Mouse (Mus musculus) brown adipose tissue, adult 24 weeks (tissue): ENCODE measurements at regions not wholly inside any gene's neighbourhood (a gene's known extent, or its start where the extent isn't known, plus 50 kb on each side); places are given as distances from the start of the nearest gene placed in this dataset.

Source experiments
- H3K27ac ChIP-seq: fragments of 200-500 bp; replicated peaks from 2 replicates; pipeline ENCODE4 v1.5.1; 2012; ENCODE audit warnings: low read depth, mild to moderate bottlenecking, low read length
- H3K4me1 ChIP-seq: fragments of 200-500 bp; 2 replicates; pipeline ENCODE4 v1.6.1; 2012; ENCODE audit warnings: low read length, mixed read lengths; ENCODE audit not compliant: control insufficient read depth, insufficient read depth, insufficient read length
- H3K4me3 ChIP-seq: fragments of 200-500 bp; 2 replicates; pipeline ENCODE4 v1.5.1; 2012; ENCODE audit warnings: low read depth, mild to moderate bottlenecking, low read length, moderate library complexity; ENCODE audit not compliant: insufficient read depth

DNA sequence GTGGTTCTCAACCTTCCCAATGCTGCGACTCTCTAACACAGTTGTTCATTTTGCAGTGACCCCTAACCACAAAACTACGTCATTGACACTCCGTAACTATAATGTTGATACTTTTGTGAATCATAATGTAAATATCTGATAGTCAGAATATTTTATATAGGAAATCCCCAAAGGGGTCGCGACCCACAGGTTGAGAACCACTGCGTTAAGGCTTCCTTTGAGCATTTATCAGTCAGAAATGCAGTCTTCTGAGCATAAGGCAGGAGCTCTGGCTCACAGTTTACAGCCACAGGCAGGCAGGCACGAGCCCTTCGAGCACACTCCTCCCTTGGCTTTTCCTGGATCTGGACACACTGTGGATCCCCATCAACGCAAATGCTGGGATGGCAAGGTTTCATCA is 57.0 kb downstream of the Nxnl2 start:
- H3K4me1 ChIP-seq = no peaks in the 10 kb centered on the region
- no peak overlapping the region for H3K27ac ChIP-seq
- H3K4me3 ChIP-seq = no peak overlapping the region

DNA sequence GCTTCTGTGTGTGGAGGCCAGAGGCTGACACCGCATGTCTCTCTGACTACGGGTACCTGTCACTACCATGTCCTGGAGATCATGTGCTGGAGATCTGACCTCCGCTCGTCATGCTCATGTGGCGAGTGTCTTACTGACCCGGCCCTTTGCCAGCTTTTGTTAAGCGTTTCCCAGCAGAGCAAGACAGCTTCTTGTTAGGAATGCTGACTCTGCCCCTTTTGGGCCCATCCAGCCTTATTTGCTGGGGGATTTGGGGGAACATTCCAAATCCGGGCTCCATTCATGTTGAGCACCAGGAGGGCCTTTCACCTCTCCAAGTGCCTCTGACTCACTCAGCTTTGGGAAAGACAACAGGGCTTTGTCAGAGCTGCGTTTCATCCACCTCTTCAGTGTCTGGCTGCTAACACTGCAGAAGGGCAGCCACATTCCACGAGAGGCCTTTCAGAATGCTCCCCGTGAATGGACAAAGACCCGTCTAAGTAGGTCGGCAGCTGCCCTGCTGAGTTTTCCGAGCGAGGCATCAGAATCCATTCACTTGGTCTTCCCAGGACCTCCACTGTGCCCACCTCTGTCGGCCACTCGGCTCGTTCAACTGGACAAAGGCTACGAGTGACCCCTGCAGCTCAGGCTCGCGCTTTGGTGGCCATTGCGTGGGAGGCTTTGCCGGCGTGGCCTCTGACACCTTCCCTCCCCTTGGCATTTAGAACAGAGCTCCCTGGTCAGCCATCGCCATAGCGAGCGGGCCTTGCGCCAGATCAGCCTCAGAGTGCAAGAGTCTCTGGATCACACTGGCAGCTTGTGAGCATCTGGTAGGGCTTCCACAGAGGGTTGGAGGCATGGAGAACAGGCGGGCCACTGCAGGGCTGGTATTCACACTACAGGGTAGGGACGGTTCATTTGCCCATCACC is 58.3 kb downstream of the Nxnl2 start:
- Histone ChIP-seq H3K4me3 (no peak overlapping the region), H3K27ac (no peak overlapping the region), H3K4me1 (no peaks in the 10 kb centered on the region)

DNA sequence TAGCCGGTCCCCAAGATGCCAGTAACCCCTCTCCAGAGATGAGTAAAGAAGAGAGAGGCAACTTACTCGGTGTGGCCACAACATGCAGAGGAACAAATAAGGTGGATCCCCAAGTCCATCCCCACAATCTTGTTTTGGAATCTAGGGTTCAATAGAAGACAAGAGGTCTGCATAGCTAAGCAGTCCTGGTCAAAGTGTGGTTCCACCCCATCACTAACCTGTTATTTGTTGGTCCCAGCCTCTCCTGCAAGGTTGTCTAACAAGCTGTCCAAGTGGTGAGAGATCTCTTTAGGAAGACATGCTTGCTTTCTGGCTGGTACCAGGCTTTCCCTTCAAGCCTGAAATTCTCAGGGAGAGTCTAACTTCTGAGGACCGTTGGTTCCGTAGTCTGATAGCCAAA is 59.0 kb downstream of the Nxnl2 start:
- Histone ChIP-seq H3K27ac (no peak overlapping the region), H3K4me1 (no peaks in the 10 kb centered on the region), H3K4me3 (no peak overlapping the region)

DNA sequence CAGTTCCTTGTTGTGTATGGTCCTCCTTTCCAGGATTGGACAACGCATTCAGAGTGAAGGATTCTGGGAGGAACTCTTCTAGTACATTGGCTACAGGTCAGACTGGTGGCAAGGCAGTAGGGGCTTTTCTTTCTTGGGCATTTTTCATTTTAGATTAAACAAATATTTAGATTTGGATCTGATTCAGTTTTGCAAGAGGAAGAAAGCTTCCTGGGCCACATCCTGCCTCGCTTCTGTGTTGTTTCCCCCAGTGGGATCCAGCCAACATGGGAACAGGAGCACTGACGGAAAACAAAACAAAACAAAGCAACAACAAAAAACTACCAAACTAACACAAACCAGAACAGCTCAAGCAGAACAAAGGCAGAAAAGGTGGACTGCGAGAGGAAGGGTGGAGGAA is 60.8 kb downstream of the Nxnl2 start:
- H3K4me1 ChIP-seq = no peaks in the 10 kb centered on the region
- no peak overlapping the region for H3K27ac ChIP-seq

DNA sequence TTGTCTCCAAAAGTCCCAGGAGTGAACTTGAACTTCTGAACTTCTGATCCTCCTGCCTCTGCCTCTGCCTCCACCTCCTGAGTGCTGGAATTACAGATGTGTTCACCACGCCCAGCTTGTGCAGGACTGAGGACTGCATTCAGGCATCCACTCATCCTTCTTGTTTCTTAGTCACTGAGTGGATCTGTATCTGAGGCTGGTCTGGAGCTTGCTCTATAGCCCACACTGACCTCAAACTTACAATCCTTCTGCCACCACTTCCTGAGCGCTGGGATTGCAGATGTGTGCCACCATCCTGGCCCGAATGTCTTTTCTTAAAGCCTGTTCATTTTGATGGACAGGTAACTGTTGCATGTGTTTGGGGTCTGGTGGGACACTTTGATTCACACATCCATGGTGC is 76.6 kb downstream of the Nxnl2 start:
- no peak overlapping the region for H3K4me3 ChIP-seq
- no peak overlapping the region for H3K27ac ChIP-seq
- H3K4me1 ChIP-seq = no peaks in the 10 kb centered on the region

More for the DNA sequence above, 60.8 kb downstream of the Nxnl2 start:
- H3K4me3 ChIP-seq = no peak overlapping the region

DNA sequence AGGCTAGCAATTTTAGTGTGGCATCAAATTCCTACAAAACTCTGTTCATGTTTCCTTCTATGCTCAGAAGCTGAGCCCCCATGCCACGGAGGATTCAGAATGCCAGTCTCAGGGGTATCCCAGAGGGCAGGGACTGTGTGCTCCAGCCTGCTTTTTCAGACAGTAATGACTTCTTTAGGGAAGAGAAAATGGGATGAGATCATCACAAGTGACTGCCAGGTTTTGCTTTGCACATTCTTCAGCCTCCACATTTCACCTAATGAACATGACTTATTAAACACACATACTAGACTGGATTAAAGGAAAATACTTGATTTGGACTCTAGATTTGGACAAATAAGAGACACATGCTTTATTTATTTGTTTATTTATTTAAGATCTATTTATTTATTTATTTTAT is 82.5 kb downstream of the Nxnl2 start:
- H3K4me3 ChIP-seq = no peak overlapping the region
- H3K27ac ChIP-seq = no peak overlapping the region
- H3K4me1 ChIP-seq = no peaks in the 10 kb centered on the region

DNA sequence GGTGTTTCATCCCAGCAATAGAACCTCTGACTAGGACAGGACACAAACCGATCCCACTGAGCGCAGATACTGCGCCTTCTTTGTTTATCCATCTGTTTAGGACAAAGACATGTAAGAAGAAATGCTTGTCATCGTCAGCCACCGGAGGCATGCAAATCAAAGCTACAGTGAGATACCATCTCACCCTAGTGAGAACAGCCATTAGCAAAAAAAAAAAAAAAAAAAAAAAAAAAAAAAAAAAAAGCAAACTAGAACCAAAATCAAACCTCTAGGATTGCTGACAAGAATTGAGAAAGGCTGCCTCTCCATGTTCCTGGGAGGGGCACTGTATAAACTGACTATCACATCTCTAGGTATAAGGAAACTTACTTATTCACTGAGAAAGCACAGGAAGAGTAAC is 84.9 kb downstream of the Nxnl2 start:
- H3K4me1 ChIP-seq = no peaks in the 10 kb centered on the region
- no peak overlapping the region for H3K27ac ChIP-seq
- no peak overlapping the region for H3K4me3 ChIP-seq

DNA sequence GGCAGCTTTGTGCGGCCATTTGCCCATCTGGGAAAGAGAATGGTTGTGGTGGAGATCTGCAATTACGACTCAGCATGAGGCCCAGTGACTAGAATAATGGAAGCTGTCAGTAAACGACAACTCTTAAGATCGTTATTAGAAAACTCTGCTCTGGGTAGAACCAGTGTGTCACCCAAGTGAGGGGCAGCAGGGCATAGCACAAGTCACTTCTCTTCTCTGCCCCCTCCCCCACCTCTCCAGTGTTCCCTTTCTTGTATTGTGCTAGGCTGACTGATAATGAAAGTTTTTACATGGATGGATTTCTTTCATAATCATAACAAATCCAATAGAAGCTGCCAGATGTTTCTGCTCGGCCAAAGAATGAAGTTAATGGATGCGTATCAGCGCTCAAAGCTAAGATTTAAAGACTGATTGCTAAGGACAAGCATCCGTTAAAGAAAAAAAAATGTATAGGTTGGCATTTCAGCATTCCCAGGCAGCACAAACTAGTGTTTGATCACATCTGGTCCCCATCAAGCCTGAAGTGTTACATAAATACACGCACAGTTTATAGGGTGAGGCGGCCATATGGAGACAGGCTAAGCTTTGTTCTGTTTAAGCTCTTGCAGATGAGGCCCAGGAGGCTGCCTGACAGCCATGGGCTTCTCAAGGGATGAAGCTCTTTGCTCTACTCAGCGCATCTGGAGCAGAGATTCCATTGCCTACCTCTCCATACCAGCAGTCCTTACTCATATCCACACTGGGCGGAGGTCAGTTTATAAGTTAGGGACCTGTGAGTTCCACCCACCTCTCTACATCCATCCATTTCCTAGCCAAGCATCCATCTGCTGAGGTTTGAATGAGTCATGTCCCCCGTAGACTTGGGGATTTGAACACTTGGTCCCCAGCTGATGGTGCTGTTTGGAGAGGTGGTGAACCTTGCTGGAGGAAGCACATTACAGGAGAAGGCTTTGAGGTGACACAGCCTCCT is 88.2 kb downstream of the Nxnl2 start:
- H3K27ac ChIP-seq = no peak overlapping the region
- no peak overlapping the region for H3K4me3 ChIP-seq
- no peaks in the 10 kb centered on the region for H3K4me1 ChIP-seq

DNA sequence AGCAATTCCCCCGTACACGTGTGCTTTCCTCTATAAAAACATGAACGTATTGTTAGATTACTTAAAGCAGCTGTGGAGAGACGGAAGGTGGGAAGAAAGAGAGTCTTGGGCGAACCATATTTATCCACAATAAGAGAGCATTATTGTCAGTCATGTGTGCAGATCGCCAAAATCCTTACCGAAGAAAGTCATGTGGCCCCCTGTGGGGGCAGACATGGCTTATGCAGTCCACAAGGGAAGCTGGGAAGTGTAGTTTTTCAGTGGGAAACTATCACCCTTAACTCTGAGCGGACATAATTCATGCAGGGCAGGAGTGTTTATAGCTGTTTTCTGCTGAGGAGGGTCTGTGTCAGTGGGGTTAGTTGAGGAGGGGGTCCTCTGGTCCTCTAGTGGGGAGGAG is 90.8 kb downstream of the Nxnl2 start:
- Histone ChIP-seq H3K4me1 (no peaks in the 10 kb centered on the region), H3K4me3 (no peak overlapping the region), H3K27ac (no peak overlapping the region)

DNA sequence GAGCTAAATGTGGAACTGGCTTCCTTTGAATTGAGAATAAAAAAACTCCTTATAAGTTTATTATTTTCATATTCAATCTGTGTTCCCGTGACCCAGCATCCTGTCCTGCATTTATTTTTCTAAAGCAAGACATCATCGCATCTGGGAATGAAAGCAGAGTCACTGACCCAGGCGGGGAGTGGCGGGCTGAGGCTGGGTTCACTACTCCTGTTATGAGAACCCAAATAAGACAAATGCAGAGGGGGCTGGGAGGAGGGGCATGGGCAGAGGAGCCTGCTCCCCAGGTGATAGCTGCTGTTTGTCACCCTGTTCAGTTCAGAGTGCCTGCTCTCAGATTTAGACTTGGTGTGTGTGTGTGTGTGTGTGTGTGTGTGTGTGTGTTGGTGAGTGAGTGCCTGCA is 102.0 kb downstream of the Nxnl2 start:
- H3K4me3 ChIP-seq = no peak overlapping the region
- H3K4me1 ChIP-seq = no peaks in the 10 kb centered on the region
- no peak overlapping the region for H3K27ac ChIP-seq

DNA sequence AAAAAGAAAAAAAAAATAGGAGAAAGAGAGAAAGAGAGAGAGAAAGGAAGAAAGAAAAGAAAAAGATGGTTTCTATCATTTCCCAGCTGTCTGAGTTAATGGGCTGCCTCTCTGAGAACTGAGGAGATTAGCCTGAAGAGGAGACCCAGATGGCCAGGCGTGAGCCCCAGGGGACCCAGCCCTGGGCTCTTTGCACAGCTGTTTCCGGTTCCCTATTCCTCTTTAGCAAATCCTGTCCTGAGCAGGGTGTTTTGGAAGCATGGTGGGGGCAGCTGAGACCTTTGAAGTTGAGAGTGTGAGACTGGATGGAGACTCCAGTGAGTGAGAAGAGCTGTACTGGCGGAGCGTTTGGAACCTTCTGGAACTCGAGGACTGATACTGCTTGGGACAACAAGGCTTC is 103.8 kb downstream of the Nxnl2 start:
- H3K27ac ChIP-seq = no peak overlapping the region
- H3K4me3 ChIP-seq = no peak overlapping the region
- H3K4me1 ChIP-seq = no peaks in the 10 kb centered on the region

DNA sequence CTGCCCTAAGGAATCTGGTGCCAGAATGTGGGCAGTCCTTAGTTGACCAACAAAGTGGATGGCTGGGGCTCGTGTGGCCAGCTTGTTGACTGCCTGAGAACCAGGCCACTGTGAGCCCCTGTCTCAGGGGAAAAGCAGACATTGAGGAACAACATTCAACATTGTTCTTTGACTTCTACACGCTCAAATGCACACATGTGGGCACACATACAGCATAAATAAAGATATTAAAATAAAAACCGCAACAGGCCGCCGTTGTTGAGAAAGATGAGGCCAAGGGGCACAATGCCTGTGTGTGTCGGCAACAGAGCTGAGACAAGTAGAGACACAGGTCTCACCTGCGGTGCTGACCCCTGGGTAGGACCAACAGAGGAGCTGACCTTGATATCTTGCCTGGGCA is 105.8 kb downstream of the Nxnl2 start:
- Histone ChIP-seq H3K4me3 (no peak overlapping the region), H3K27ac (no peak overlapping the region), H3K4me1 (no peaks in the 10 kb centered on the region)

DNA sequence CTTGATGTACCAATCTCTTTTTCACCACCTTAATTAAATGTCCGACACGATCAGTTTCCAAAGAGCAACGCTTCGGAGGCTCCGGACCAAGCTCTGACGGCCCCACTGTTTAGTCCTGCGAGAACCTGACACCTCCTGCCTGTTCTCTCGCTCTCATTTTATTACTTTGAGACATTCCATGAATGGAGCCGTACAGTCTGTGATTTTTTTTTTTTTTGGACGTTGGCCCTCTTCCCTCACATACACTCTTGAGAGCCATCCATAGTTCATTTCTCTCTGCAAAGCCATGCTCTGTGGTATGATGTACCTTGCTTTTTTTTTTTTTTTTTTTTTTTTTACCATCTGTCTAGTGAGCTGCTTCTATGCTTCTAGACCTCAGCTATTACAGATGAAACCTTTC is 106.7 kb downstream of the Nxnl2 start:
- Histone ChIP-seq H3K4me3 (no peak overlapping the region), H3K27ac (no peak overlapping the region), H3K4me1 (no peaks in the 10 kb centered on the region)

DNA sequence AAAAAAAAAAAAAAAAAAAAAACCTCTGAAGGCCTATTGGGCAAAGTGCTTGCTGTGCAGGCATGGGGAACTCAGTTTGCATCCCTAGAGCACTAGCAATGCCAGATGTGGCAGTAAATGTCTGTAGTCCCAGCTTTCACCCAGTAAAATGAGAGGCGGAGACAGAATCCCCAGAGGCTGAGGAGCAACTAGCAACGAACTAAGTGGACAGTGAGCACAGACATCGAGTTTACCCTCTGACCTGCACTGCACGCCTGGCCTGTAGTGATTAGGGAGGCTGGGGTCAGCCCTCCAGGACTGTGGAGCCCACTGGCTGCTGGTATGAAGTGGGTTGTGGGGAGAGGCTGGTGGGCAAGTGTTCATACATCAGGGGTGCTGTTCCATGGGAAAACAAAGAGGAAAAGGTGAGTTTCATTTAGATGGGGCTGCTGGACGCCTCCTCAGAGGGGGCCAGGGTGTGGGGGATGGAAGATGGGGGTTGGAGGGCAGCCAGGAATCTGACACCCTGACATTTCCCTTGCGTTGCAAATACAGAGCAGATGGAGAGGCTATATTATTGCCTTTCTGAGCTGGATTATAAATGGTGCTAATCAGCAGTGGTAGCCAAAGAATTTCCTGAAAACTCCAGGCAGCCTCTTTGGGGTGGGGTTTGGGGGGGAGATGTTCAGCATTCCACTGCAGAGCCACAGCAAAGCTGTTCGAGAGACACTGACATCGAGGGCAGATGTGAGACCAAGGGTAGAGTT is 109.0 kb downstream of the Nxnl2 start:
- no peak overlapping the region for H3K4me3 ChIP-seq

DNA sequence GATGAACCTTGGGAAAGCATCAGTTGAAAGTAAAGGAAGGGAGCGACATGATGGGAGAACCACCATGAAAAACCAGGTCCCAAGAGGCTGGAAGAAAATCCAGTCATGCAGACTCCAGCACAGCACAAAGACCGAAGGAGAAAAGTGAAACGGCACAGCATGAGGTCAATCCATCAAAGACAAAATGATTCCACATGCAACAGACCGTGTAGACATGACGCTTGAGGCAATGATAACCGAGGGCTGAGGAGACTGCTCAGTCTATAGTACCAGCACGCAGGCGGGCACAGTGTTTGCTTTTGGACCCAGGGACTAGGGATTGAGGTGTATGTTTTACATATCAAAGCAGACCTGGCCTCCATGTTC is 109.5 kb downstream of the Nxnl2 start:
- no peaks in the 10 kb centered on the region for H3K4me1 ChIP-seq
- no peak overlapping the region; the same call in 1 of the 2 replicates for H3K27ac ChIP-seq
- no peak overlapping the region for H3K4me3 ChIP-seq

More for the DNA sequence above, 109.0 kb downstream of the Nxnl2 start:
- Histone ChIP-seq H3K27ac (no peak overlapping the region; the same call in 1 of the 2 replicates), H3K4me1 (no peaks in the 10 kb centered on the region)
